8 mouse cellular contexts compared by ENCODE assay signal in genomic region chr3:126693302-126693701, GRCm38 (mm10).
A peak's percentile ranks its signal among the peaks of the same experiment; 100 is the strongest.
DNase-seq lines count a peak whose midpoint lies in the region; ATAC-seq and TF ChIP-seq lines count a peak whose summit lies in the region.

No protein-coding gene starts in this region.

- H3K4me3 ChIP-seq in hindbrain, postnatal 0 days (ENCODE audit: low read length) = no peak overlapping the region
- no peak overlapping the region for H3K4me3 ChIP-seq in hindbrain, embryonic 11.5 days (ENCODE audit: low read depth, low read length)
- H3K4me3 ChIP-seq in kidney, embryonic 15.5 days (replicated peaks) = peak overlapping the region; percentile 6

- TF ChIP-seq CTCF in hindbrain, postnatal 0 days (IDR thresholded peaks at IDR 0.05; ENCODE audit: low read depth) = no peak

- peak overlapping the region; percentile 13; the same call in 1 of the 2 replicates for H3K4me2 ChIP-seq in hindbrain, postnatal 0 days (ENCODE audit: low read depth, low read length)
- H3K4me2 ChIP-seq in hindbrain, embryonic 11.5 days (replicated peaks; ENCODE audit: low read depth, low read length) = no peak overlapping the region
- peak overlapping the region; percentile 43 for H3K4me2 ChIP-seq in kidney, embryonic 15.5 days

- DNase-seq in hindbrain, postnatal 0 days (ENCODE audit: low spot score) = no peak
- DNase-seq in hindbrain, embryonic 11.5 days (ENCODE audit: low spot score) = no peak
- DNase-seq in Muller cell, postnatal 12 days (ENCODE audit: inconsistent ontology term) = peak; percentile 87
- peak; percentile 97 for DNase-seq in heart, adult 11 months
- DNase-seq in cerebellum, postnatal 36 days = no peak
- no peak for DNase-seq in layer of hippocampus, adult 8-10 months (ENCODE audit: low spot score in 2 of 2)

- no peaks in the 10 kb centered on the region for H3K9me3 ChIP-seq in hindbrain, postnatal 0 days (ENCODE audit: low read length)
- no peaks in the 10 kb centered on the region for H3K9me3 ChIP-seq in hindbrain, embryonic 11.5 days (ENCODE audit: control insufficient read depth, low read length)
- H3K9me3 ChIP-seq in kidney, embryonic 15.5 days (replicated peaks) = no peaks in the 10 kb centered on the region

- H3K27me3 ChIP-seq in hindbrain, postnatal 0 days (ENCODE audit: insufficient read depth, low read length) = no peaks in the 10 kb centered on the region
- no peaks in the 10 kb centered on the region for H3K27me3 ChIP-seq in hindbrain, embryonic 11.5 days (ENCODE audit: control insufficient read depth, insufficient read depth, low read length)
- H3K27me3 ChIP-seq in kidney, embryonic 15.5 days = no peaks in the 10 kb centered on the region

- ATAC-seq in hindbrain, postnatal 0 days = no peak
- ATAC-seq in hindbrain, embryonic 11.5 days (ENCODE audit: low FRiP score) = no peak
- ATAC-seq in kidney, embryonic 15.5 days (replicated peaks; ENCODE audit: low FRiP score) = peak; percentile 52
- 0 out of 2 replicates have a peak, but pooled peaks have one; percentile 19 for ATAC-seq in megakaryocyte progenitor cell, adult 5-6 weeks (replicated peaks; ENCODE audit: poor library complexity)

- H3K27ac ChIP-seq in hindbrain, postnatal 0 days = peak overlapping the region; percentile 51
- H3K27ac ChIP-seq in hindbrain, embryonic 11.5 days (ENCODE audit: low read depth, low read length) = no peak overlapping the region
- peak overlapping the region; percentile 28 for H3K27ac ChIP-seq in kidney, embryonic 15.5 days

- H3K36me3 ChIP-seq in hindbrain, postnatal 0 days (ENCODE audit: insufficient read depth, low read length) = no peaks in the 10 kb centered on the region
- no peaks in the 10 kb centered on the region for H3K36me3 ChIP-seq in hindbrain, embryonic 11.5 days (ENCODE audit: control insufficient read depth, insufficient read depth, low read length)
- H3K36me3 ChIP-seq in kidney, embryonic 15.5 days = no peaks in the 10 kb centered on the region

- peaks cover 10% of the 10 kb centered on the region; the same call in 1 of the 2 replicates for H3K4me1 ChIP-seq in hindbrain, postnatal 0 days (ENCODE audit: insufficient read depth, low read length)
- no peaks in the 10 kb centered on the region for H3K4me1 ChIP-seq in hindbrain, embryonic 11.5 days (replicated peaks; ENCODE audit: control insufficient read depth, insufficient read depth, low read length)
- H3K4me1 ChIP-seq in kidney, embryonic 15.5 days = peaks cover 31% of the 10 kb centered on the region

- 47% methylated on average over 7 of the region's 7 CpGs for WGBS in hindbrain, postnatal 0 days
- 75% methylated on average over 7 of the region's 7 CpGs for WGBS in hindbrain, embryonic 11.5 days
- 20% methylated on average over 7 of the region's 7 CpGs for WGBS in kidney, embryonic 15.5 days

- H3K9ac ChIP-seq in hindbrain, postnatal 0 days (replicated peaks; ENCODE audit: low read length) = no peak overlapping the region
- H3K9ac ChIP-seq in hindbrain, embryonic 11.5 days (ENCODE audit: low read depth, low read length) = no peak overlapping the region
- 0 out of 2 replicates have a peak overlapping the region, but pooled peaks have one; percentile 1 for H3K9ac ChIP-seq in kidney, embryonic 15.5 days

Comparison
In these comparisons a context has a peak if more than half of its experiments do, and no peak if none do; other contexts are left out.
1. ATAC-seq: peak in kidney, embryonic 15.5 days (single experiment) and megakaryocyte progenitor cell, adult 5-6 weeks (single experiment); none in hindbrain, postnatal 0 days (single experiment) and hindbrain, embryonic 11.5 days (single experiment).
2. DNase-seq: peak in Muller cell, postnatal 12 days (single experiment) and heart, adult 11 months (single experiment); none in hindbrain, postnatal 0 days (single experiment), hindbrain, embryonic 11.5 days (single experiment), cerebellum, postnatal 36 days (0 of 2) and layer of hippocampus, adult 8-10 months (0 of 2).